Mouse (Mus musculus) hindbrain, embryonic 10.5 days (tissue): ENCODE measurements around the gene Strip2. TPM values are rescaled to one million over a fixed set of nuclear protein-coding genes. Genes with fewer than 3 reads are reported as not detected.

Experiments
- DNase-seq: peaks from one replicate; pipeline ENCODE4 v3.0.0-alpha.2; 2017; ENCODE audit warnings: low spot score
- H3K27ac ChIP-seq: fragments of 300-500 bp; sonication (generic); 2 replicates; pipeline ENCODE4 v1.5.1; 2016; ENCODE audit warnings: mild to moderate bottlenecking, moderate library complexity
- H3K27me3 ChIP-seq: fragments of 300-500 bp; sonication (generic); 2 replicates; pipeline ENCODE4 v1.6.1; 2016; ENCODE audit warnings: mild to moderate bottlenecking; ENCODE audit not compliant: poor library complexity, insufficient read depth, severe bottlenecking
- H3K36me3 ChIP-seq: fragments of 300-500 bp; sonication (generic); 2 replicates; pipeline ENCODE4 v1.6.1; 2016; ENCODE audit warnings: mild to moderate bottlenecking, moderate library complexity
- H3K4me1 ChIP-seq: fragments of 300-500 bp; sonication (generic); replicated peaks from 2 replicates; pipeline ENCODE4 v1.6.1; 2016; ENCODE audit warnings: mild to moderate bottlenecking
- H3K4me3 ChIP-seq: fragments of 300-500 bp; sonication (generic); 2 replicates; pipeline ENCODE4 v1.5.1; 2016; ENCODE audit warnings: mild to moderate bottlenecking, moderate library complexity
- H3K9me3 ChIP-seq: fragments of 300-500 bp; sonication (generic); 2 replicates; pipeline ENCODE4 v1.6.1; 2016; ENCODE audit warnings: mild to moderate bottlenecking, moderate library complexity
- WGBS: fragments of 180-500 bp; shearing (Covaris S2); methylation state at CpG from one replicate; pipeline ENCODE4 v1.1.7; 2016; 5-methylcytosine and 5-hydroxymethylcytosine counted together
- polyA plus RNA-seq: library from polyadenylated mRNA; unstranded; fragments of >200 nt; fragmentation: Nextera tagmentation; extraction: Ambion mirVana; gene quantifications from 2 replicates; pipeline ENCODE4 v1.2.1, GENCODE M21; 2016

The Strip2 gene
- polyA plus RNA-seq, 1 experiment from 2014 or later = 1.0 TPM

DNA sequence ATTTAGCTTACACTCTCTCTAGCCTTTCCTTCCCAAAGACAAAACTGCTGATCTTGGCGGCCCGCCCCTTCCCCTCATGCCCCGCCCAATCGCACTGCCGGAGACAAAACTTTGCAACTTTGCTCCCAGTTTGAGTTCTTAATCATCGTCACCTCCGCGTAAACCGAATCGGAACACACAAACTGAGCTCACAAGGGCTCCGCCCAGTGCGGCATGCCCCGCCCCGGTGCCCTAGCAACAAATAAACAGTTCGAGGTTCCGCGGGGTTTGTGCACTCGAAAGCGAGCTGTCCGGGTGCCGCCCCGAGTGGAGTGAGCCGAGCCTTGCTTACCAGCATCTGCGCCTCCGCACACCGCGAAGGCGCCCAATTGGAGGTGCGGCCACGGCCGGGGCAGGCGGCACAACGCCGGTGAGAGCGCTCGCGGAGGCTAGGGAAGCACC is 68.3 kb downstream of the Strip2 start:
- WGBS = under 1% methylated on average over 37 of the region's 37 CpGs
- Histone ChIP-seq H3K4me3 (peak overlapping the region; percentile 67), H3K27me3 (peaks cover 18% of the 10 kb centered on the region), H3K9me3 (peaks cover 4% of the 10 kb centered on the region), H3K27ac (peak overlapping the region; percentile 77), H3K36me3 (no peaks in the 10 kb centered on the region), H3K4me1 (peaks cover 12% of the 10 kb centered on the region)
- DNase-seq = peak; percentile 77

DNA sequence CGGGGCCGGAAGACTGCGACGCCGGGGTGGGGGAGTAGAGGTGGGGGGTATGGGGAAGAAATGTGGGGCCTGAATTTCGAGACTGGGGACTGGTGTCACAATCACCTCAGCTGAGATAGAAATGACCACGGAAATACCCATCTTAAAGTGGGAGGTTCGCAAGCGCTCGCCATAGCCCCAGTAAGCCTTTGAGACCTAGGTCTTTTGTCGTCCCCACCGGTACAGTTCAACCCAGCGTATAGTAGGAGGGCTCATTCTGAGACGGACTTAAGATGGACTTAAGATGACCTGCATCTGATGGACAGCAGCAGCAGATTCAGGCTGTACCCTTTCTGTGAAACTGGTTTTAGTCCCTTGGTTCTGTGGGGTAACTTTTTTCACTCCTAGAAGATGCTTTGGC is 68.7 kb downstream of the Strip2 start:
- peaks cover 4% of the 10 kb centered on the region for H3K9me3 ChIP-seq

DNA sequence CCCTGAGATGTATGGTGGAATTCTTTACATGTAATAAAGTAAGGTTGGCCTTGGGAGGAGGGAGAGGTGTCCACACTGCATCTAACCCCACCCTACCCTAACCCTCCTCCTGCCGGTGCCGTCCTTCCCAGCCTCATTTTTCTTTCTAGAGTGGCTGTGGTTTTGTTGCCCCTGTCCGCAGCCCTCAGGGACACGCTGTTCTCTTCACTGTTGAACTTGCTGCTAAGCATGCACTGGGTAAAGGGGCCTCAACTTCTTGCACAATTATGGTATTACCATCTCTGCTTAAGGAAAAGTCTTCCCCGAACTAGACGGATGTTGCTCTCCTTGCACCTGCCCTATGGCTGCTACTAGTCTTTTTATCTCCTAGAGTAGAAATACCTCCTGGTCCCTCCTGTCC is 69.2 kb downstream of the Strip2 start:
- Histone ChIP-seq H3K36me3 (no peaks in the 10 kb centered on the region), H3K4me3 (peak overlapping the region; percentile 67)
- WGBS = 47% methylated on average over 6 of the region's 6 CpGs

More for the DNA sequence above, 68.7 kb downstream of the Strip2 start:
- no peak for DNase-seq
- H3K4me3 ChIP-seq = peak overlapping the region; percentile 67
- peaks cover 18% of the 10 kb centered on the region for H3K27me3 ChIP-seq
- H3K4me1 ChIP-seq = peaks cover 12% of the 10 kb centered on the region
- no peaks in the 10 kb centered on the region for H3K36me3 ChIP-seq
- WGBS = under 1% methylated on average over 14 of the region's 14 CpGs
- H3K27ac ChIP-seq = peak overlapping the region; percentile 77

GRCm38 (mm10) chr6:29987246-29987645 is 70.4 kb downstream of the Strip2 start:
- H3K27me3 ChIP-seq = peaks cover 18% of the 10 kb centered on the region
- WGBS = 60% methylated on average over 3 of the region's 3 CpGs
- H3K9me3 ChIP-seq = peaks cover 4% of the 10 kb centered on the region
- no peak overlapping the region for H3K27ac ChIP-seq
- peaks cover 12% of the 10 kb centered on the region for H3K4me1 ChIP-seq
- DNase-seq = no peak
- no peaks in the 10 kb centered on the region for H3K36me3 ChIP-seq
- H3K4me3 ChIP-seq = no peak overlapping the region

More for the DNA sequence above, 69.2 kb downstream of the Strip2 start:
- H3K27me3 ChIP-seq = peaks cover 18% of the 10 kb centered on the region
- peaks cover 12% of the 10 kb centered on the region for H3K4me1 ChIP-seq
- DNase-seq = no peak
- H3K9me3 ChIP-seq = peaks cover 4% of the 10 kb centered on the region
- H3K27ac ChIP-seq = no peak overlapping the region

GRCm38 (mm10) chr6:29998140-29998539 is 81.3 kb downstream of the Strip2 start:
- WGBS = 78% methylated on average over 9 of the region's 9 CpGs

GRCm38 (mm10) chr6:29998771-29999170 is 82.0 kb downstream of the Strip2 start:
- H3K27ac ChIP-seq = no peak overlapping the region; the same call in 1 of the 2 replicates
- H3K4me1 ChIP-seq = peaks cover 10% of the 10 kb centered on the region; the same call in 1 of the 2 replicates
- 61% methylated on average over 4 of the region's 4 CpGs for WGBS
- H3K9me3 ChIP-seq = no peaks in the 10 kb centered on the region
- no peak for DNase-seq
- H3K27me3 ChIP-seq = no peaks in the 10 kb centered on the region
- H3K36me3 ChIP-seq = no peaks in the 10 kb centered on the region
- H3K4me3 ChIP-seq = no peak overlapping the region

More at GRCm38 (mm10) chr6:29998140-29998539, 81.3 kb downstream of the Strip2 start:
- H3K36me3 ChIP-seq = no peaks in the 10 kb centered on the region
- DNase-seq = no peak
- no peaks in the 10 kb centered on the region for H3K9me3 ChIP-seq
- H3K4me3 ChIP-seq = no peak overlapping the region
- peaks cover 10% of the 10 kb centered on the region; the same call in 1 of the 2 replicates for H3K4me1 ChIP-seq
- H3K27me3 ChIP-seq = no peaks in the 10 kb centered on the region
- no peak overlapping the region for H3K27ac ChIP-seq

DNA sequence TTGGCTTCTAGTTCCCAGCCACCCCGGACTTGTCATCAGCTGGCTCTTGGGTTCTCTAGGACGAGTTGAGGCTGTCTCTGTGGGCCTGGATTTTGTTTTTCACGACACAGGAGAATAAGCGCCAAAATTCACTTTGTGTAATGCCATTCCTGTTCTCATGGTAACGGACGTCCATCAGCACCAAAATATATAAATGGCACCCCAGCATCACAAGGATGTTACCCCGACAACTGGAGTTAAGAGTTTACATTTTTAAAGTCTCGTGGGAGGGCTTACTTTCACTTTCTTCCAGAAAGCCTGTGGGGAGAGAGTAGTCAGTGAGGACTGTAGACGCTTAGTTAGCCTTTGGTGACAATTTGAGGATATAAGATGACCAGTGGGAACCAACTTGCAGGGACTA is 85.8 kb downstream of the Strip2 start:
- DNase-seq = no peak
- H3K4me1 ChIP-seq = peaks cover 10% of the 10 kb centered on the region; the same call in 1 of the 2 replicates
- WGBS = 72% methylated on average over 9 of the region's 9 CpGs
- no peaks in the 10 kb centered on the region for H3K9me3 ChIP-seq
- H3K36me3 ChIP-seq = no peaks in the 10 kb centered on the region
- H3K27ac ChIP-seq = no peak overlapping the region
- no peaks in the 10 kb centered on the region for H3K27me3 ChIP-seq
- H3K4me3 ChIP-seq = no peak overlapping the region

- Histone ChIP-seq H3K36me3 (no peaks in the 10 kb centered on the region), H3K4me1 (no peaks in the 10 kb centered on the region), H3K27ac (no peak overlapping the region), H3K9me3 (no peaks in the 10 kb centered on the region), H3K27me3 (no peaks in the 10 kb centered on the region), H3K4me3 (no peak overlapping the region)
- WGBS = 92% methylated on average over 1 of the region's 1 CpGs
- DNase-seq = no peak
Observed at GRCm38 (mm10) chr6:30005851-30006250, 89.0 kb downstream of the Strip2 start.

DNA sequence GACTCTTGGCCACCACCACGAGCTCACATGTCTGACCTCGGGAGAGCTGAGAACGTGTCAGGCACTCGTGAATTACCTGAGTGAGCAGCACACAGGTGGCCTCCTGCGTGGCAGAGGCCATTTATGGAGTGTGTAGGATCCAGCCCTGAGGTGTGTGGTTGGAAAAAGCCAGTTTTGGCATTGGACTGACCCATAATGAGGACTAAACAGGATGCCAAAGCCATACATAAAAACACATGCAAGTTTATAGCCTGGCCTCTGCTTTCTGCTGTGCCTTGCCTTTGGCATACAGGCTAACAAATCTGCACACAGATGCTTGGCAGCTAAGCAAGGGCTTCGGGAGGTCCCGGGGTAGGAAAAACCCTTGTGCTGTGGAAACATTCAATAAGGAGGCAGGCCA is 92.4 kb downstream of the Strip2 start:
- 83% methylated on average over 7 of the region's 7 CpGs for WGBS
- H3K4me1 ChIP-seq = no peaks in the 10 kb centered on the region
- no peaks in the 10 kb centered on the region for H3K9me3 ChIP-seq
- no peaks in the 10 kb centered on the region for H3K36me3 ChIP-seq
- H3K27me3 ChIP-seq = no peaks in the 10 kb centered on the region
- H3K4me3 ChIP-seq = no peak overlapping the region
- no peak for DNase-seq
- no peak overlapping the region for H3K27ac ChIP-seq

Other genes with a start within 250 kb of the Strip2 start
- 9.7 and 9.9 TPM in 2 replicates for gene Tspan33, start 222.8 kb upstream of the Strip2 start, polyA plus RNA-seq
- gene Smo, start 181.5 kb upstream of the Strip2 start, polyA plus RNA-seq = 50.3 and 50.4 TPM in 2 replicates
- gene Ahcyl2, start 149.0 kb upstream of the Strip2 start, polyA plus RNA-seq = 11.5 and 13.0 TPM in 2 replicates
- gene Nrf1, start 131.0 kb downstream of the Strip2 start, polyA plus RNA-seq = 80.6 and 86.4 TPM in 2 replicates